Mouse (Mus musculus) ES-Bruce4 (cell line): ENCODE results near the gene Hspb7.

Source experiments
- CTCF ChIP-seq: IDR thresholded peaks from one replicate; pipeline ENCODE4 v1.8.1; 2011; ENCODE audit warnings: low read depth, low read length
- EP300 ChIP-seq: IDR thresholded peaks from 2 replicates; pipeline ENCODE4 v1.6.1; 2011; ENCODE audit warnings: low read depth, low read length; ENCODE audit not compliant: insufficient read depth

DNA sequence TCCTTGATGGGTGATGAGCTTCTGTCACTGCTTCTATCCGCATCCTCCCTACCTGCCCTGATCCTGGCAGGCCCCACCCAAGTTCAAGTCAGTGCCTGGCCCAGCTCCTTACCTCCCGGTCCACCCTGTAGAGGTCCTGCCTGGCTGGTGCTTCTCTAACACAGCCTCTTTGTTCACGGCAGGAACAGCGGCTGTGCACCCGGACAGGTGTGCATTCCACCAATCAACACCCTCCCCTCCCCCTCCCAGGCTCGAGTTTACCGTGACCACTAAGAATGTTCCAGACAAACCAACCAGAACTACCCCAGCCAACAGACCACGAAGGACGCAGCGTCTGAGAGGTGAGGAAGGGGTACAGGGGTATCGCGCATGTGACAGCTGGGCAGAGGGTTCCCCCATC, 22.0 kb upstream of the Hspb7 start, which contains the start of gene Clcnka:
- TF ChIP-seq CTCF = no peak
- no peak for TF ChIP-seq EP300
